Mouse (Mus musculus): Measurements from ENCODE around the gene Ppp4c.

The Ppp4c gene

GRCm38 (mm10) chr7:126791851-126792720, at the start of gene Ppp4c:
Ppp4c (minus strand) TSS chr7:126792496.
- peak; percentile 96 for DNase-seq (ENCODE audit: low read depth)

DNA sequence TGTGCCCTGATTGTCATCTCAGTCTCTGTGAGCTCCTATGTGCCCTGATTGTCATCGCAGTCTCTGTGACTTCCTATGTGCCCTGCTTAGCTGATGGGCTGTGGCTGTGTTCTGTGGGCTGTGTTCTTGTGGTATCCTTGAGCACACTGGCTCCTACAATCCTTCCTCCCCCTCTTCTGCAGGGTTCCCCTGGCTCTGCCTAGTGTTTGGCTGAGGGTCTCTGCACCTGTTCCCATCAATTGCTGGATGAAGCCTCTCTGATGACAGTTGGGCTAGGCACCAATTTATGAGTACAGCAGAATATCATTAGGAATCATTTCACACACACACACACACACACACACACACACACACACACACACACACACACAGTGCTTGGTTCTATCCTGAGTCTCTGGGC, 41.0 kb upstream of the Ppp4c start:
- DNase-seq (ENCODE audit: low read depth) = no peak

DNA sequence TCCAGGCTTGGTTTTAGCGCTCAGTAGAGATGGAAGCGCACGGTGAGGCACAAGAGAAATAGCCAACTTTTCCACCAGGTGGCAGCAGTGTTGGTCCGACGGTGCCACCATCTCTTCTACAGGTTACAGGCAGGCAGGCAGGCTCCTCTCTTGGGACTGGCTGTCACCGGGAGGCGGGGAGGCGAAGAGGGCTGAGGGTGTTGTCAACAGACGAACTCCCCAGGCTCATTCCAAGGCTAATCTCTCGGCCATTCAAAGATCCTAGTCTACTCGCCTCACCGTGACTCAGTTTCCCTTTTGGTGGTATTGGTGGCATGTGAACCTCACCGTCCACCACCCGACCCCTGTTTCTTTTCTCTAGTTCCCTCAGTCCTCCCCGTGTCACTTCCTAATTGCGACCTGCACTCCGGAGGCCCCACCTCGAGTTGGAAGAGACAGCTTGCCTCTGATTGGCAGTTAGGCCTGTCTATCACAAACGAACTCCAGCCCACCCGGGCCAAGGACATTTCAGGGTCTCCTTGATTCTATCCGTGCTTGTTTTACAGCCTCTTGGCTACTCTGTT, 39.8 kb upstream of the Ppp4c start:
- DNase-seq (ENCODE audit: low read depth) = peak; percentile 74

- no peak for DNase-seq (ENCODE audit: low read depth)
These were observed 39.2 kb upstream of the Ppp4c start, which contains the start of gene 4930451I11Rik for GRCm38 (mm10) chr7:126831539-126831938. 4930451I11Rik (minus strand) TSS chr7:126831639.

DNA sequence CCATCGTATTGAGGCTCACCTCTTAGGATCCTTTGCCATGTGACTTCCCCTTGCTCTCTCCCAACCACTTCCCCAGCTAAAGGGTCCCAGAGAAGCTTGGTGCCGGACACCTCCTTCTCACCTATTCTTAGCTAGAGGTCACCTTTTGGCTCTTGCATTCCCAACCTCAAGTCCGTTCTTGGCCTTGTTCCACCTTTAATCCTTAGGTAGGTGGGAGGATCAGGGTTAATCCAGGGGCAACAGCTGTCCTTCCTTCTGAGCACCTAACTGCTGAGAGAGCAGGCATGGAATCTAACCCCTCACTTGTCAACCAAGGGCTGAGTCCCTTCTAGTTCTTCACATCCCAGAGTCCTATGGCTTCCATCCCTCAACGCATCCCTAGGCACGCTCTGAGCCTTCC, 33.7 kb upstream of the Ppp4c start:
- DNase-seq (ENCODE audit: low read depth) = no peak

DNA sequence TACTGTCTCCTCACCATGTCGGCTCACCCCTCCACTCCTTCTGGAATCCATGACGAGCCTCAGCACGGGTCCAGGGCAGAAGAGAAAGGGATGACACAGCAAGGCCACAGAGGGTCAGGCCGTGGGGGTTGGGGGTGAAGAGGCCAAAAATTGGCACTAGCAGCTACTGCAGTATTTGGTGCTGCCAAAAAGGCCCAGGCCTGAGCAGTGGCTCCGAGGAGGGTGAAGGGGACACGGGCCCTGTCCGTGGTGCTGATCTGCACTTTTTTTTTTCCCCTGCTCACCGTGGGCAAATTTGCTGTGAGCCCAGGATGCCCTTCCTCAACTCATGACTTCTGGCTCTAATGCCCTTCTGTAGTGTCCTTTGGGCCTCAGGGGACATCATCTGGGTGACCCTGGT, 33.1 kb upstream of the Ppp4c start:
- no peak for DNase-seq (ENCODE audit: low read depth)

DNA sequence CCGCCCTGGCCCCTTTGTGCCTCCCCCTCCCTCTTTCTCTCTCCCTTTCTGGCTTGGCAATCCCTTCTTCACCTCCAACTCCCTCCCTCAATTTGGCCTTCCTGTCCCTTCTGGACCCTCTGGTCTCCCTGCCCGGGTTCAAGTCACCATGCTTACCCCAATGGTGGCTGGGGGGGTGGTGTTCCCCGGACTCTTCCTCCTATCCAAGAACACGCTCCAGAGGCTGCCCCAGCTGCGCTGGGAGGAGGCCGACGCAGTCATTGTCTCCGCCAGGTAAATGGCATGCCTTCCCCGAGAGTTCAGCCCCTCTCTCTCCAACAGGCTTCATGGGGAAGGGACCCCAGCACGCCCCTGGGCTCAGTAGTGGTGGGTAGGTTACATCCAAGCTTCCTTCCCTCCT, 31.6 kb upstream of the Ppp4c start:
- DNase-seq (ENCODE audit: low read depth) = no peak

DNA sequence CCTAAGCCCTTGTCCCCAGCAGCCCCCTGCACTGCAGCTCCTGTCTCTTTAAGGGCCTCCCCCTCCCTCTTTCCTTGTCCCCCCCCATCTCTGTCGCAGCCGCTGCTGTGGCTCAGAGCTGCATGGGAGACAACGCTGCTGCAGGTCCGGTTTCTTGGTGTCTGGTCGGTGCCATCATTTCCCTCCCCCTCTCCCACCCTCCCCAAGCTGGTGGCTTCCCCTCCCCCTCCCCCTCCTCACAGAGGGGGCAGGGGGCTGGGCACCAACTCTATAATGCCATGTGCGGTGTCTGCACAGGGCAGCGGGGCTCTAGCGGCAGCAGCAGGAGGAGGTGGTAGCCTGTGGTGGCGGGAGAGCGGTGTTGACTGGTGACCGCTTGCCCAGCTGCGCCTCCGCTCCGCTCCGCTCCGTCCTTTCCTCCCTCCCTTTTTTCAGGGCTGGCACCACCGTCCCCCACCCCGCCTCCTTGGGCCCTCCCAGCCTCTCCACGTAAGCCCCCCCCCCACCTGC, 31.0 kb upstream of the Ppp4c start:
- DNase-seq (ENCODE audit: low read depth) = no peak

- no peak for DNase-seq (ENCODE audit: low read depth)
These were observed 30.4 kb upstream of the Ppp4c start for GRCm38 (mm10) chr7:126822741-126823140.

GRCm38 (mm10) chr7:126821835-126822511, 29.7 kb upstream of the Ppp4c start:
- DNase-seq (ENCODE audit: low read depth) = peak; percentile 71

DNA sequence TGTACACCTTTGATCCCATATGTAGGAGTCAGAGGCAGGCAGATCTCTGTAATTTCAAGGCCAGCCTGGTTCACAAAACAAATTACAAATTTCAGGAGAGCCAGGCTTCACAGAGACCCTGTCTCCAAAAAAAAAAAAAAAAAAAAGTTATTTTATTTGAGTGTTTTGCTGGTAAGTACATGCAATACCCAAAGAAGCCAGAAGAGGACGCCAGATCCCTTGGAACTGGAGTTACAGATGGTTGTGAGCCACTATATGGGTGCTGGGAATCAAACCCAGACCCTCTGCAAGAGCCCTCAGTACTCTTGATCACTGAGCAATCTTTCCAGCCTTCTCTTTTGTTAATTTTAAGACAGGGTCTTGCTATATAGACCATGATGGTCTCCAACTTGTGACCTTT, 26.5 kb upstream of the Ppp4c start:
- DNase-seq (ENCODE audit: low read depth) = no peak

DNA sequence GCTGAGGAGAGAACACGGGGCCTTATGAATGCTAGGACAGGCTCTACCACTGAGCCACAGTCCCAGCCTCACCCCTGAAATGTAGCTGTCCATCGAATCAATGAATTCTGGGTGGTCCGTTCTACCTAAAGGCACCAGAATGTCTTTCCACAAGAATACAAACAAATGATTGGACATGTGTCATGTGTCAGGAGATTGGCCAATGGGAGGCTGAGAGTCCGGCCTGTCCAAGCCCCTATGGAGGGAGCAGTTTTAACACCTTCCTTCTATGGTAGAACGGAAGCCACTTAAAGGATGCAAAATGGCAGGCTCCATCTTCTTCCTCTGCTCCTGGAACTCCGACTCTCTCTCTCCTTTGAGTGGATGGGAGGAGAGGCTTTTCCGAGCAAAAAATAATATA, 25.3 kb upstream of the Ppp4c start:
- no peak for DNase-seq (ENCODE audit: low read depth)

- no peak for DNase-seq (ENCODE audit: low read depth)
These were observed 24.2 kb upstream of the Ppp4c start for GRCm38 (mm10) chr7:126816494-126816893.

- DNase-seq (ENCODE audit: low read depth) = no peak
These were observed 23.5 kb upstream of the Ppp4c start for GRCm38 (mm10) chr7:126815726-126816222.

DNA sequence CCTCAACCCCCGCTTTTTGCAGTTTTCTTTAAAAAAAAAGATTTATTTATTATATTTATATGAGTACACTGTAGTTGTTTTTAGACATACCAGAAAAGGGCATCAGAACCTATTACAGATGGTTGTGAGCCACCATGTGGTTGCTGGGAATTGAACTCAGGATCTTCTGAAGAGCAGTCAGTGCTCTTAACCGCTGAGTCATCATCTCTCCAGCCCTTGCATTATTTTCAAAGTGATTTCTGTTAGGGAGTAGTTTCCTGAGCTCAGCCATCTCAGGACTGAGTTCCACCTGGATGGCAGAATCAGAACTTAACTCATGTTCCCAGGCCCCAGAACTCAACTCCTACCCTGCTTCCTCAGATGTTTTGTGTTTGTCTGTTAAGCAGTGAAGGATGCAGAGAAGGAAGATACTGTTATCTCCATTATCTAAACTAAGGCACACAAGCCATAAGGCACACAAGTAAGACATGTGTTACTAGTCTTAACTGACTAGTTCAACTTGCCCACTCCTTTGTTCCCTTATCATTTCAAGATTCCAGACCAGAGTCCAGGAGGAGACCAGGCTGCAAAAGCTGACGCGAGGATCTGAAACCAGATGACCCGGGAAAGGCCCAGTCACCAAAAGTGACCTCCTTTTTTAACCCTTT, 17.6 kb upstream of the Ppp4c start:
- DNase-seq (ENCODE audit: low read depth) = no peak

GRCm38 (mm10) chr7:126808703-126809455, 16.6 kb upstream of the Ppp4c start:
- peak; percentile 66 for DNase-seq (ENCODE audit: low read depth)

- no peak for DNase-seq (ENCODE audit: low read depth)
These were observed 15.1 kb upstream of the Ppp4c start for GRCm38 (mm10) chr7:126807405-126807804.

DNA sequence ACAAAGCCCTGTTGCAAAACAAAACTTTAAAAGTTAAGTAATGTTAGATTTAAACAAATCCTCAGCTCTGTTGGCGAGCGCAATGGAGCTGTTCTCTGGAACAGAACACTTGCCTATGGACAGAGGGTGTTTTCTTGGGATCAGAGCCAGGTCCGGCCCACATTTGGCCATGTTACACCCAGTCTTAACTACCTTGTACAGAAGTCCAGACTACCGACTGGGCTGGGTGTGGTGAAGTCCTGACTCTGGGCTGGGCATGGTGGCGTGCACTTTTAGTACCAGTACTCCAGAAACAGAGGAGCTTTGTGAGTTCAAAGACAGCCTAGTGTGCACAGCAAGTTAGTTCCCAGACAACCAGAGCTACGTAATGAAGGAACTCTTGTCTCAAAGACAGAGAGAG, 14.7 kb upstream of the Ppp4c start:
- no peak for DNase-seq (ENCODE audit: low read depth)

- DNase-seq (ENCODE audit: low read depth) = no peak
These were observed 11.5 kb upstream of the Ppp4c start for GRCm38 (mm10) chr7:126803751-126804150.

- DNase-seq (ENCODE audit: low read depth) = no peak
These were observed 10.9 kb upstream of the Ppp4c start for GRCm38 (mm10) chr7:126803181-126803580.

DNA sequence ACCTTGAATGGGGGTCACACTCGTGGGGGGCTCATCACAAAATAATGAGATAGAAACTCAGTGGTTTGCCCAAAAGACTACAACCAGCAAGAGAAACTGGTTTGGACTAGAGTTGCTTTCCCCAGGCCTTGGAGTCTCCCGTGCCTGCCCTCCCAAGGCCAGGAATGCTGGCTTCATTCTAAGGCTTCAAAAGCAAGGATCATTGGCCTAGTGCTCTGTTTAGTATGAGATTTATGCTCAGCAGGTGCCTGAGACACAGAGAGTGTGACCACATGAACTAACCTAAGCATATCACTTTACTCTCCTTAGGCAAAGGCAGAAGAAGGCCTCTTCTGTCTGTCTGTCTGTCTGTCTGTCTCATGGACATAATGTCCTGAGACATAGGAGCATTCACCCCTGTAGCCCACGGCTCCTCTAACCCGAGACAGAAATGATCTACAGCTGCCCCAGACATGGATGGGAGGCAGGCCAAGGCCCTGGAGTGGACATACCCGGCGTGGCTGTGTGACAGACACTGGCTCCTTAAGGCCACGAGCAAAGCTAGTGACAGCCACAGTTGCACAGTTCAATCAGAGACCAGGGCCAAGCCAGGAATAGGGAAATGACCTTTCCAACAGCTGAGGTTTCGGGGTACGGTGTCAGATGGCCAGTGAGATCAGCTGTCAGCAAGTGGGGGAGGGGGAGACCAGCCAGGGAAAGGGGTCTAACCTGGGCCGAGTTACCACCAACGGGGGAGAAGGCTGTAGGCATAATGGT, 10.0 kb upstream of the Ppp4c start:
- no peak for DNase-seq (ENCODE audit: low read depth)
